Mouse (Mus musculus): ENCODE results near the gene Ccdc51.

GRCm38 (mm10) chr9:109128211-109128610, 45.9 kb downstream of the Ccdc51 start:
- TF ChIP-seq CTCF (IDR thresholded peaks at IDR 0.05; ENCODE audit: extremely low read depth, insufficient read depth, insufficient read length, insufficient replicate concordance) (no peak), POLR2A (IDR thresholded peaks at IDR 0.05; ENCODE audit: low read depth, low read length) (no peak)

Measured in spleen, adult 2 months (tissue).